Mouse (Mus musculus): ENCODE measurements at regions not wholly inside any gene's neighbourhood (a gene's known extent, or its start where the extent isn't known, plus 50 kb on each side); places are given as distances from the start of the nearest gene placed in this dataset.

GRCm38 (mm10) chr16:78247189-78247588 is 54.1 kb upstream of the Cxadr start:
- no peak for DNase-seq

- no peak for DNase-seq
These were observed 58.6 kb upstream of the Cxadr start for GRCm38 (mm10) chr16:78242678-78243077.

- no peak for DNase-seq
These were observed 61.1 kb upstream of the Cxadr start for GRCm38 (mm10) chr16:78240152-78240551.

GRCm38 (mm10) chr16:78238052-78238701 is 63.1 kb upstream of the Cxadr start:
- DNase-seq: no peak

GRCm38 (mm10) chr16:78237641-78238051 is 63.6 kb upstream of the Cxadr start:
- DNase-seq: no peak

- no peak for DNase-seq
These were observed 64.3 kb upstream of the Cxadr start for GRCm38 (mm10) chr16:78236746-78237640.

- DNase-seq: no peak
These were observed 69.1 kb upstream of the Cxadr start for GRCm38 (mm10) chr16:78232205-78232604.

- DNase-seq: no peak
These were observed 72.3 kb upstream of the Cxadr start for GRCm38 (mm10) chr16:78229013-78229412.

GRCm38 (mm10) chr16:78222377-78222776 is 78.9 kb upstream of the Cxadr start:
- DNase-seq: no peak

- no peak for DNase-seq
These were observed 79.5 kb upstream of the Cxadr start for GRCm38 (mm10) chr16:78221781-78222180.

GRCm38 (mm10) chr16:78217633-78218032 is 83.7 kb upstream of the Cxadr start:
- peak; percentile 35 for DNase-seq

- no peak for DNase-seq
These were observed 84.4 kb upstream of the Cxadr start for GRCm38 (mm10) chr16:78216752-78217351.

GRCm38 (mm10) chr16:78211687-78212086 is 89.6 kb upstream of the Cxadr start:
- no peak for DNase-seq

GRCm38 (mm10) chr16:78208321-78208720 is 93.0 kb upstream of the Cxadr start:
- no peak for DNase-seq

GRCm38 (mm10) chr16:78204332-78204731 is 97.0 kb upstream of the Cxadr start:
- no peak for DNase-seq

GRCm38 (mm10) chr16:78200044-78200830 is 101.1 kb upstream of the Cxadr start:
- no peak for DNase-seq

GRCm38 (mm10) chr16:78199252-78199651 is 102.0 kb upstream of the Cxadr start:
- DNase-seq: no peak

- DNase-seq: peak; percentile 82
These were observed 102.6 kb upstream of the Cxadr start for GRCm38 (mm10) chr16:78198642-78199121.

GRCm38 (mm10) chr16:78197252-78197896 is 103.9 kb upstream of the Cxadr start:
- DNase-seq: peak; percentile 93

- no peak for DNase-seq
These were observed 130.4 kb upstream of the Cxadr start for GRCm38 (mm10) chr16:78170627-78171605.

- no peak for DNase-seq
These were observed 144.4 kb upstream of the Cxadr start for GRCm38 (mm10) chr16:78156876-78157232.
